36 mouse cellular contexts compared by ENCODE assay signal in genomic region chr16:22901326-22901725, GRCm38 (mm10). TPM values are rescaled to one million over a fixed set of nuclear protein-coding genes. Genes with fewer than 3 reads are reported as not detected.
"Had no signal": no experiment of that assay in that cellular context is flagged by ENCODE, and none has a peak within 500 bp of the region (broad histone marks: within the 10 kb centered on the region; RNA-seq: fewer than 3 reads in every experiment).

No protein-coding gene starts in this region.

- H3K27ac ChIP-seq: gastrocnemius, adult 2 months; heart, embryonic 10.5 days; hindbrain, embryonic 10.5 days; hindbrain, embryonic 12.5 days; hindbrain, embryonic 14.5 days; intestine, embryonic 15.5 days; kidney, embryonic 15.5 days; kidney, postnatal 0 days; layer of hippocampus, adult 2 months; left cerebral cortex, adult 2 months; limb, embryonic 10.5 days; limb, embryonic 12.5 days; liver, embryonic 13.5 days; liver, embryonic 15.5 days had no signal

- H3K4me2 ChIP-seq: heart, embryonic 12.5 days; hindbrain, embryonic 12.5 days; hindbrain, embryonic 14.5 days; intestine, embryonic 15.5 days; kidney, embryonic 15.5 days; limb, embryonic 12.5 days; liver, embryonic 13.5 days; liver, embryonic 15.5 days had no signal

- ATAC-seq: hindbrain, embryonic 16.5 days; inflammation-experienced regulatory T-cells, adult 6 months; intestine, embryonic 15.5 days; intestine, postnatal 0 days had no signal

- H3K9ac ChIP-seq: heart, embryonic 12.5 days; hindbrain, embryonic 12.5 days; hindbrain, embryonic 14.5 days; intestine, embryonic 15.5 days; kidney, embryonic 15.5 days; limb, embryonic 12.5 days; liver, embryonic 13.5 days; liver, embryonic 15.5 days had no signal

- H3K9me3 ChIP-seq: heart, embryonic 10.5 days; heart, embryonic 12.5 days; hindbrain, embryonic 10.5 days; hindbrain, embryonic 12.5 days; intestine, embryonic 15.5 days; kidney, embryonic 15.5 days; limb, embryonic 10.5 days; limb, embryonic 12.5 days; liver, embryonic 13.5 days; liver, embryonic 15.5 days had no signal

- H3K4me3 ChIP-seq: gastrocnemius, adult 2 months; heart, embryonic 10.5 days; heart, embryonic 12.5 days; hindbrain, embryonic 10.5 days; hindbrain, embryonic 12.5 days; intestine, embryonic 15.5 days; kidney, embryonic 15.5 days; layer of hippocampus, adult 2 months; left cerebral cortex, adult 2 months; limb, embryonic 10.5 days; limb, embryonic 12.5 days; liver, embryonic 13.5 days; liver, embryonic 15.5 days had no signal

- H3K27me3 ChIP-seq: heart, embryonic 12.5 days; hindbrain, embryonic 12.5 days; intestine, embryonic 15.5 days; kidney, embryonic 15.5 days; liver, embryonic 13.5 days; liver, embryonic 15.5 days had no signal

- H3K4me1 ChIP-seq: heart, embryonic 10.5 days; heart, embryonic 12.5 days; hindbrain, embryonic 10.5 days; hindbrain, embryonic 12.5 days; intestine, embryonic 15.5 days; kidney, embryonic 15.5 days; liver, embryonic 15.5 days had no signal

- DNase-seq: gastrocnemius, adult 2 months; gastrocnemius, postnatal 10 days; gastrocnemius, postnatal 25 days; heart, adult 18-20 months; heart, postnatal 10 days; heart, postnatal 4 days; kidney, adult 18-20 months; kidney, postnatal 25 days; kidney, postnatal 4 days; liver, embryonic 13.5 days had no signal

- H3K36me3 ChIP-seq: heart, embryonic 10.5 days; heart, embryonic 12.5 days; hindbrain, embryonic 10.5 days; hindbrain, embryonic 12.5 days; intestine, embryonic 15.5 days; kidney, embryonic 15.5 days; limb, embryonic 10.5 days; limb, embryonic 12.5 days; liver, embryonic 13.5 days; liver, embryonic 15.5 days had no signal

RNA-seq across cellular contexts. Expression of gene Ahsg, which starts 10.2 kb away (rescaled TPM):
- total RNA-seq: gastrocnemius, adult 2 months; gastrocnemius, postnatal 25 days; granulocyte monocyte progenitor cell, adult 5-6 weeks; layer of hippocampus, adult 2 months; layer of hippocampus, postnatal 10 days; layer of hippocampus, postnatal 25 days; left cerebral cortex, adult 2 months; left cerebral cortex, postnatal 14 days; left cerebral cortex, postnatal 36 days had no signal
- polyA plus RNA-seq: hindbrain, embryonic 12.5 days; hindbrain, embryonic 14.5 days; hindbrain, embryonic 16.5 days; inflammation-experienced regulatory T-cells, adult 6 months; limb, embryonic 10.5 days had no signal

RNA-seq across cellular contexts. Expression of gene Fetub, which starts 16.8 kb away (rescaled TPM):
- total RNA-seq: gastrocnemius, adult 2 months; gastrocnemius, postnatal 25 days; granulocyte monocyte progenitor cell, adult 5-6 weeks; heart, postnatal 10 days; heart, postnatal 4 days; left cerebral cortex, adult 2 months; left cerebral cortex, postnatal 14 days; left cerebral cortex, postnatal 36 days had no signal
- polyA plus RNA-seq: heart, embryonic 10.5 days; heart, embryonic 12.5 days; heart, embryonic 14.5 days; heart, embryonic 16.5 days; hindbrain, embryonic 10.5 days; hindbrain, embryonic 12.5 days; hindbrain, embryonic 14.5 days; hindbrain, embryonic 16.5 days; intestine, postnatal 0 days; limb, embryonic 10.5 days; limb, embryonic 12.5 days had no signal

RNA-seq across cellular contexts. Expression of gene Hrg, which starts 49.5 kb away (rescaled TPM):
- total RNA-seq: gastrocnemius, adult 2 months; gastrocnemius, postnatal 25 days; granulocyte monocyte progenitor cell, adult 5-6 weeks; heart, adult 18-20 months; heart, adult 8-10 months; heart, postnatal 10 days; heart, postnatal 25 days; heart, postnatal 4 days; layer of hippocampus, adult 2 months; layer of hippocampus, postnatal 10 days; layer of hippocampus, postnatal 25 days; left cerebral cortex, adult 2 months; left cerebral cortex, postnatal 14 days; left cerebral cortex, postnatal 36 days had no signal
- polyA plus RNA-seq: frontal cortex, adult 2 months; heart, embryonic 12.5 days; heart, embryonic 14.5 days; heart, embryonic 16.5 days; hindbrain, embryonic 10.5 days; hindbrain, embryonic 12.5 days; hindbrain, embryonic 16.5 days; inflammation-experienced regulatory T-cells, adult 6 months; intestine, embryonic 15.5 days; intestine, postnatal 0 days; kidney, embryonic 15.5 days; limb, embryonic 10.5 days; limb, embryonic 12.5 days had no signal
